Mouse (Mus musculus) liver (tissue): ENCODE measurements around the gene Aars2.

Experiments used
- DNase-seq: peaks from one replicate; pipeline ENCODE4 v3.0.0-alpha.2; 2020; ENCODE audit warnings: mixed read lengths

Aars2 gene

GRCm38 (mm10) chr17:45559732-45560525, 53.3 kb downstream of the Aars2 start:
- DNase-seq = no peak

DNA sequence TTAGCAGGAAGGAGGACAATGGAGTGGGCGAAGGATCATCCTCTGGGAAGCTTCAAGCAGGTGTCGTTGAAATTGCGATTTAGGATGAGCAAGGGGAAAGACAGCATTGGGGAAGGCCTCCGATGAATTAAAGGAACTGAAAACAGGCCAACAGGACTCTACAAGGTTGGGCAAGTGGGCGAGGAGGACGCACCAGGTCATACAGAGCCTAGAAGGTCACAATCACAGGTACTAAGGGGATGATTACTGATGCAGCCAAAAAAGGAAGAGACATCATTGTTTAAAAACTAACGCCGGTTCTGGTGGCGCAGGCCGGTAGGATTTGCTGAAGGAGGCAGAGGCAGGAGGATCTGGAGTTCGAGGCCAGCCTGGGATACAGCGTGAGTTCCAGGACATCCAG, 56.6 kb downstream of the Aars2 start:
- DNase-seq = no peak

- peak; percentile 88 for DNase-seq
Observed at GRCm38 (mm10) chr17:45563655-45564530, 57.3 kb downstream of the Aars2 start, which contains the start of gene Slc35b2. Slc35b2 (plus strand) TSS chr17:45563874.

- DNase-seq = no peak
Observed at GRCm38 (mm10) chr17:45564531-45565084, 58.0 kb downstream of the Aars2 start.

DNA sequence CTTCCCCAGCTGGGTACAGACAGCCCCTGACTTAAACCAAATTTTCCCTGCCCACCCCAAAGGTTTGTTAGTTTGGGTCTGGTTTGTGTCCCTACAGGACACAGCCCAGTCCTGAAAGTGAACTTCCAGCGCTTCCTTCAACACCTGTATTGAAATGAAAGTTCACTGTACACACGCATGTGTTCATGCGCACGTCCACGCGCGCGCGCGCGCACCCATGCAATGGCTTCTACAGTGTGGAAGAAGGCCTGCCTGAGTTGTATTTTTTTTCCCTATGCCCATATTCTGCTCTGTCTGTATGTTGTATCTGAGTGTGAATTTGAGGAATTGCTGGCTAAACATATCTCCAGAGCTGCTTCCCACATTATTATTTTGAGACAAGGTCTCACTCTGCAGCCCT, 58.5 kb downstream of the Aars2 start:
- no peak for DNase-seq

- DNase-seq = no peak
Observed at GRCm38 (mm10) chr17:45566031-45566359, 59.4 kb downstream of the Aars2 start.

- DNase-seq = no peak
Observed at GRCm38 (mm10) chr17:45566360-45567161, 59.9 kb downstream of the Aars2 start.

- DNase-seq = peak; percentile 42
Observed at GRCm38 (mm10) chr17:45567162-45567601, 60.5 kb downstream of the Aars2 start.

DNA sequence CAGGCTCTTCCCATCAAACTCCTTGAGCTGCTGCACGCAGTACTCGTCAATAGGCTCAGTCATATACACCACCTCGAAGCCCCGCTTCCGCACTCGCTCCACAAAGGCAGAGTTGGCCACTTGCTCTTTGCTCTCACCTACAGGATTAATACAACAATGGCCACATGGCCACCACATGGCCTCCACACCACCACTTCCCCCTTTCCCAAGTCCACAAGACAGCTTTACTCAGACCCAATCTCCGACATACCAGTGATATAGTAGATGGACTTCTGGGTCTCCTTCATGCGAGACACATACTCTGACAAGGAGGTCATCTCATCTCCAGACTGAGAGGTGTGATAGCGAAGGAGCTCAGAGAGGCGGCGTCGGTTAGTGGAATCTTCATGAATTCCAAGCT, 62.3 kb downstream of the Aars2 start:
- no peak for DNase-seq

DNA sequence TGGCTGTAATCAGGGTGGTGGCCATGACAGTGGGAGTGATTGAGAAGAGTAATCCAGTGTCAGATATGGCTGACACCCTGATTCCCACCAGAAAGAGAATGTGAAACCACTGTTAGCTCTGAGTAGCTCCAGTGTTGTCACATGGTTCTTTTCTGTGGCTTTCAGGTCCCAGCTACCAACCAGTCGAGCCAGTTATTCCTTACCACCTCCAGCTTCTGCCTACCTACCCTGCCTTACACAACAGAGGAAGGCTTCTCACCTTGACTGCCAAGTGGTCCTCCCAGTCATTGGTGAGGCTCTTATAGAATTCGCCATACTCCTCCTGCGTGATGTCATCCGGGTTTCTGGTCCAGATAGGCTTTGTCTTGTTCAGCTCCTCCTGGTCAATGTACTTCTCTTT, 63.4 kb downstream of the Aars2 start:
- no peak for DNase-seq
